Mouse (Mus musculus): Measurements from ENCODE around the gene Nf1. TPM values are rescaled to one million over a fixed set of nuclear protein-coding genes. Genes with fewer than 3 reads are reported as not detected.

The Nf1 gene
- 8.8 and 12.4 TPM in 2 replicates for polyA plus RNA-seq (2021; fragmentation: Nextera tagmentation)
- long read RNA-seq, experiment 1, partial matches to known transcripts, result 9 of 15 reads
- long read RNA-seq, experiment 1, other reads (novel, unspliced or antisense), result 6 of 15 reads
- long read RNA-seq, experiment 2, partial matches to known transcripts, result 2 of 17 reads
- long read RNA-seq, experiment 2, other reads (novel, unspliced or antisense), result 15 of 17 reads

DNA sequence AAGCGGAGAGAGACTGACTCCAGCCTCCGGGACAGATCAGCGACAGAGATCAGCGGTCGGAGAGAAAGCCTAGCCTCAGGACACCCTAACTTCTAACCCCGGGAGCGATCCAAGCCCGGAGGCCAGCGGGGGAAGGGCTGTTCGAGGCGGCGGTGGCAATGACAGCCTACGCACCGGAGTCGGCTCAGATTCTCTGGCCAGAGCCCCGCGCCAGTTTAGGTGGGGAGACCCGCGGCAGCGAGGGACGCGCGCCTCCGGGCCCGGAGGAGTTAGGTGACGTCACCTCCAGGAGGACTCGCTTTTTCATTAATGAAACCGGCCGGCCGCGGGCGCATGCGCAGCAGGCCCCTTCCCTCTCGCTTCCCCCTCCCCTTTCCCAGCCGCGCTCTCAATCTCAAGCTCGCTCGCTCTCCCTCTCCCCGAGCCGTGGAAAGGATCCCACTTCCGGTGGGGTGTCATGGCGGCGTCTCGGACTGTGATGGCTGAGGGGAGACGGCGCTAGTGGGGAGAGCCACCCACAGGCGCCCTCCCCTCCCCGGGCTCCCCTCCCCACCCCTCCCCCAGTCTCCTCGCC is at the start of gene Nf1:
Nf1 (plus strand) TSS at position 460 of the 574 bp plus-strand sequence.

DNA sequence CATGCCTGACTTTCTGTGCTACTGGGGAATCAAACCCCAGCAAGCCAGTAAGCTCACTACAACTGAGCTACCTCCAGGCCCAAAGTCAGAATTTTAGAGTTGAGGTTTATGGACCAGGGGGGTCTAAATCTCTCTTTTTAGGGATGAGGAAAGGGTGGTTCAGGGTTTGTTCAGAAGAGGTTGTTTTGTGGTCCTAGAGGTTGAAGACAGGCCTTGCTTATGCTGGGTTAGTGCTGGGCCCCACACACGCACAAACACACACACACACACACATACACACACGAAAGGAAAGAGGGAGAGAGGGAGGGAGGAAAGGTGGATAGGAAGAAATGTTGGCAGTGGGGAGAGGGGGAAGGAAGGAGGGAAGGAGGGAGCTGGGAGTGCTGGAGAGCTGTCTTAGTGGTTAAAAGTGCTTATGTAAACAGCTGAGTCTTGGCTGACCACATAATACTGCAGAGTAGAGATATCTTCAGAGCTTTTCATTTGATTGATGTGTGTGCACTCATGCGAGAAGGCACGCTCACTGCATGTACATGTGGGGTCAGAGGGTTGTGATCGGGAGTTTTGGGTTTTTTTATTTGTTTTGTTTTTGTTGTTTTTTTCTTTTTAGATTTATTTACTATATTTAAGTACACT is 42.5 kb upstream of the Nf1 start, which contains the start of gene Gm9964:
Gm9964 (minus strand) TSS at position 51 of the 636 bp plus-strand sequence.

DNA sequence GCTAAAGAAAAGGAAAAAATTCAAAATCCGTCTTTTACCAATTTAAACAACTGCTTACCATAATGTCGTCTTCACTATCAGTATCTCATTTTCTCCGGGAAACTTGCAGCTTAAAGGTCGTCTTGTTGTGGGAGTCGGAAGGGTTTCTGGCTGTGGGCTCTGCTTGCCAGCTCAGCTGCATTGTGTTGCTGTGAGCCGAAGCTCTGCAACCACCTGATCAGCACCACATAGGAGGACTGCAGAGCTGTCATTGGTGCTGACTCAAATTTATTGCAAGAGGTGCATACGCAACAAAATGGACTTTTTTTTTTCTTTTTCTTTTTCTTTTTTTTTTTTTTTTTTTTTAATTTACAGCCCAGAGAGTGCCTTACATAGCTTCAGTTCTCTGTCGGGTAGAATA is 164.4 kb downstream of the Nf1 start, which contains the start of gene Omg:
Omg (minus strand) TSS at position 240 of the 400 bp plus-strand sequence.

DNA sequence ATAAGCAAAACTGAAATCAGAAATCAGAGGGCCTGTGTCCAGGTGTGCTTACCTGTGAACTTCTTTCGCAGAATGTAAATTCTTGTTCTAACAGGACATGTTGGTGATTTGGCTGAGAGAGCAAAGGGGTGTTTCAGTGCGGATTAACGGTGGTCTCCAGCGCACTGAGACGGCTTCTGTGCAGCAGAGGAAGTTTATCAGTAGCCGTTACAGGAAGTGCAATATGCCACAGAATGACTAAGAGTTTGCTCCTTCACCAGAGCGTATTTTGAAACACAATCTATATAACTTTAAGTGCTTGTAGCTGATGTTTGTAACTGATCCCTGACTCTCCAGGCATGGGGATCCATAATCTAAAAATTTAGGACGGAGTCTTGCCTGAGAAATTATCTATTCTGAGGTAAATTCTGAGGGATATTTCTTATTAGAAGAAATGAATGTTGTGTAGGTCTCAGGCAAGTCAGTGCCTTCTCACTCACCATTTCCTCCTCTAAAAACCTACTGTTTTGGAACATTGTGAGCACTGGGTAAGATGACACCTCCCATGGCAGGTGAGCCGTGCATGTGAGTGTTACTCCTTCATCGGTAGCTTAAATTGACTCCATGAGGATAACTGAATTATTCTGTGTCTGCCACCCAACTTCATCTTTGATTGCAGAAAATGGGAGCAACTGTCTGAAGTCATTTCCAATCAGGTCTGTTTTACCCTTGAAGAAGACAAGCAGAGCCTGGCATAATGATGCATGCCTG is 184.2 kb downstream of the Nf1 start, which contains the start of gene Evi2b:
Evi2b (minus strand) TSS at position 203 of the 750 bp plus-strand sequence.

DNA sequence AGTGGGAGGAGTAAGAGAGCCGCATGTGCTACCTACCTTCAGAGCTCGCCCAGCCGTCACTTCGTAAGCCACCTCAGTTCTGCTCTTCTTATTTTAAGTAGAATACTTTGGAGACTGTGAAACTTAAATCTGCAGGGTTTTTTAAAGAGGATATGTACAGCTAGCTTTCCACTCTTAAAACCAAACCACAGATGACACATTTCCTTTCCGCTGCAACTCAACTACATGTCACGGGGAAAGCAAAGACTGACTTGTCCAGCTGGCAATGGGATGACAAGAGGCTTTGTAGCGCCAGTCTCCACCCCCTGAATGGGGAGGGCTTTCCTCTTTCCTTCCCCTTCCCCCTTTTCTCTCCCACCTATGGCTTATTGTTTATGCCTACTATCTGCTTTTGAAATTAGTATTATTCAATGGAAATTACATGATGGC is 190.9 kb downstream of the Nf1 start, which contains the start of the genes Evi2 and Evi2a:
Evi2 (minus strand) TSS at position 257 of the 429 bp plus-strand sequence.
Evi2a (minus strand) TSS at position 277 of the 429 bp plus-strand sequence.

DNA sequence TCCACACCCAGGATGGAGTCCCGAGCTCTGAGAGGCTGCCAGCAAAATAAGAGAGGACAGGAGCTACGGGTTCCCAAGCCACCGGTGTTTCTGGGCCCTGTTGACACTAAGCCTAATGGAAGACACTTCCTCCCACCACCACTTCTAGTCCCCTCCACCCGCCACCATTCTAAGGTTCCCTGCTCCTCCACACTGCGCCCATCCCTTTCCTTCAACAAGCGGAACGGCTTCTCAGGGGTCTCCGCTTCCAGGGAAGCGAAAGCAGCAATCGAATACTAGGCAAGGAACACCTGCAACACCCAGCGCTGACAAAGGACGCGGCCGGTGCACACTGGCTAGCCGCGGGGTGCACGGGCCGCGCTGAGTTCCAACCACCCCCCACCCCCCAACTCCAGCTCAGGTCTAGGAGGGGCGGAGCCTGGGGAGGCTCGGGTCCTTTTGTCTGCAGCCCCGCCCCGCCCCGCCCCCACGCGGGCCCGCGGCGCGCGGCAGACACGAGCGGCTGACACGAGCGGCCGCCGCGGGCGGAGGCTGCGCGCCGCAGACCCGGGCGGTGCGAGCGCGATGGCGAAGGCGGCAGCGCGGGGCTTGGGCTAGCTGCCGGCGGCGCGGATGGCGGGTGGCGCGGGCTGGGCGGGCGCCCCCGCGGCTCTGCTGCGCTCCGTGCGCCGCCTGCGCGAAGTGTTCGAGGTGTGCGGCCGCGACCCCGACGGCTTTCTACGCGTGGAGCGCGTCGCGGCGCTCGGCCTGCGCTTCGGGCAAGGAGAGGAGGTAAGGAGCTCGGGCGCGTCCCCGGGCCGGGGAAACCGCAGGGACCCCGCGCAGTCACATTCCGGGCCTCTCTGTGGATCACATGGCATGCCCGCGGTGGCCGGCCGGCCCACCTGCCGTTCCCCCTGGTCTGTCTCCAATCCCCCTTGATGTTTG is 251.4 kb downstream of the Nf1 start, which contains the start of gene Rab11fip4:
Rab11fip4 (plus strand) TSS at position 549 of the 927 bp plus-strand sequence.

Other genes starting within 250 kb of the Nf1 start
- 3.3 and 6.9 TPM in 2 replicates for gene Ksr1, start 193.3 kb upstream of the Nf1 start, polyA plus RNA-seq (2021; fragmentation: Nextera tagmentation)
- 7.4 and 9.5 TPM in 2 replicates for gene Wsb1, start 85.0 kb upstream of the Nf1 start, polyA plus RNA-seq (2021; fragmentation: Nextera tagmentation)
- gene Gm9964, start 42.8 kb upstream of the Nf1 start, polyA plus RNA-seq (2021; fragmentation: Nextera tagmentation), result not detected in 2 replicates
- 51.3 and 66.3 TPM in 2 replicates for gene Omg, start 164.4 kb downstream of the Nf1 start, polyA plus RNA-seq (2021; fragmentation: Nextera tagmentation)
- 0.43 and 0.47 TPM in 2 replicates for gene Evi2b, start 184.1 kb downstream of the Nf1 start, polyA plus RNA-seq (2021; fragmentation: Nextera tagmentation)
- gene Evi2, start 190.9 kb downstream of the Nf1 start, polyA plus RNA-seq (2021; fragmentation: Nextera tagmentation), result 0.07 and 0.19 TPM in 2 replicates
- 45.0 and 57.1 TPM in 2 replicates for gene Evi2a, start 190.9 kb downstream of the Nf1 start, polyA plus RNA-seq (2021; fragmentation: Nextera tagmentation)